Mouse (Mus musculus): ENCODE data around the gene Rbm47. TPM values are rescaled to one million over a fixed set of nuclear protein-coding genes. Genes with fewer than 3 reads are reported as not detected.

Rbm47 gene
- total RNA-seq, 2 experiments from 2014 or later, result 1.7 TPM

DNA sequence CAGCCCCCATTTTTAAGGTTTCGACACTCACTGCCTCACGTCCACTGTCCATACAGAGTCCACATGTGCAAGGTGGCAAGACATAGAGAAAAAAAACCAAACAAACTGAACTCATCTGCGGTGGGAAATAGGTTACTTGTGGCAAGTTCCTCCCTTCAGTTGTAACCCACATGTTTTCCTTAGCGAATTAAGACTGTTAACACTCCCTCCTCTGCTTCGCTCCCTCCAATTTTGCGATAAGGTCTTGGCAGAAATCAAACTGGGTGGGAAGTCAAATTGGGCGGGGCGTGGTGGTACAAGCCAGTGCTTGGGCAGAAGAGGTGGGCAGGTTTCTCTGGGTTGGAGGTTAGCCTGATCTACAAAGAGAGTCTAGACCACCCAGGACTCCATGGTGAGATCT lies 101.2 kb downstream of the Rbm47 start:
- no peak for TF ChIP-seq CTCF (conservative IDR thresholded peaks at IDR 0.05)
- Histone ChIP-seq H3K27ac (no peak overlapping the region), H3K4me3 (no peak overlapping the region)
- no peak for DNase-seq (ENCODE audit: low spot score in 2 of 2)

DNA sequence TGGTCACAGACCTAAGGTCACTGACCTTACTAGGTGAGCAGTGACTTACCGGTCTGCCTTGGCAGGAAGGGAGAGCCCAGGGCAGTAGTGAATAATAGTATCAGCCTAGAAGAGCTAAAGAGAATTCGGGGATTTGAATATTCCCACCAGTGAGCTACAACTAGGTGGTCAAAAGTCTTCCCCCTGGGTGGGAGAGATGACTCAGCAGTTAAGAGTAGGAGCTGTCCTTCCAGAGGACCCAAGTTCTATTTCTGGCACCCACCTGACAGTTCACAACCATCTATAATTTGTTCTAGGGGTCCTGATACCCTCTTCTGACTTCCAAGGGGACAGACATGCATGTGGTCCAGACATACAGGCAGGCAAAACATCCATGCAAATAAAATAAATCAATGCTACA lies 102.6 kb downstream of the Rbm47 start:
- TF ChIP-seq CTCF (conservative IDR thresholded peaks at IDR 0.05), result no peak
- DNase-seq (ENCODE audit: low spot score in 2 of 2), result no peak
- H3K27ac ChIP-seq, result no peak overlapping the region
- H3K4me3 ChIP-seq, result no peak overlapping the region; the same call in 1 of the 2 replicates

DNA sequence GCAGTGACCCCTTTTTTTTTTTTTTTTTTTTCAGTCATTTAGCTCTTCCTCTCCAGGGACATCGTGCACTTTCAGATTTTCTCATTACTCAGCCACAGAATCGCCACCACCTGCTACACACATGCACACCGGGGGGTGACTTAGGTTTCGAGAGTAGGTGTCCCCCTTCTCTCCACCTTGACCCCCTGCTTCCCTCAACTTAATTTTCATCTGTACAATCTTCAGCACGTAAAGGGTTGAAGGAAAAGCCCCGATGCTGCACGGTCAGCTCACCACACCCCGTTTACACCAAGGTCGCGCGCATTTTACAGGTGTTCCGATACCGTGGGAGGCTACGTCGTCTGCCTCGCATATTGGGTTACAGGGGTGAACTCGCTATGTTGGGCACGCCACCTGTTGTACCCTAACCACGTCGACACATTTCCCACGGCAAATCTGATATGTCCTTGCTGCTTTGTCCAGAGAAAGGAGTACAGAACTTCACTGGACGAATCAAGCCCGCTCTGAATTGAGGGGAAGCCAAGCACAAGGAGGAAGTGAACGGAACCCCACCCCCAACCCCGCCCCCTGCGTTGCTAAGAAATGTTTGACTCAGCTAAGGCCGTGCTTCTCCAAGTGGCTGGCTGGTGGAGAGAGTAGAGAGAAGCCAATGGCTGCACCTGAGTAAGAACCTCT lies 103.3 kb downstream of the Rbm47 start:
- no peak for DNase-seq (ENCODE audit: low spot score in 2 of 2)
- TF ChIP-seq CTCF (conservative IDR thresholded peaks at IDR 0.05), result no peak
- Histone ChIP-seq H3K4me3 (peak overlapping the region; percentile 51), H3K27ac (peak overlapping the region; percentile 46; the same call in 1 of the 2 replicates)

DNA sequence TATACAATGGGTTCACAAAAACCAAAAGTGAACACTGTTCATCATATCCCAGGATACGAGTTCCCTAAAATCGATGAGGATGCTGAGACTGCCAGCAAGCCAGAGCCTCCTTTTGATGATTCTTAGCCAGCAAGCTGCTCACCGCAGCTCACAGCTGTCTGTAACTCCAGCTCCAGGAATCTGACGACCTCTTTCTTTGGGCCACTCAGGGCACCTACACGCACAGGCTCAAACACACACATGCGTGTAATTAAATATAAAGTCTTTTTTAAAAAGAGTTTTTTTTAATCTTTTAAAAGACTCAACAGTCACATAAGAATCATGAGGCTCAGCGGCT lies 103.8 kb downstream of the Rbm47 start:
- DNase-seq (ENCODE audit: low spot score in 2 of 2), result no peak
- no peak overlapping the region for H3K4me3 ChIP-seq
- no peak overlapping the region for H3K27ac ChIP-seq
- no peak for TF ChIP-seq CTCF (conservative IDR thresholded peaks at IDR 0.05)

DNA sequence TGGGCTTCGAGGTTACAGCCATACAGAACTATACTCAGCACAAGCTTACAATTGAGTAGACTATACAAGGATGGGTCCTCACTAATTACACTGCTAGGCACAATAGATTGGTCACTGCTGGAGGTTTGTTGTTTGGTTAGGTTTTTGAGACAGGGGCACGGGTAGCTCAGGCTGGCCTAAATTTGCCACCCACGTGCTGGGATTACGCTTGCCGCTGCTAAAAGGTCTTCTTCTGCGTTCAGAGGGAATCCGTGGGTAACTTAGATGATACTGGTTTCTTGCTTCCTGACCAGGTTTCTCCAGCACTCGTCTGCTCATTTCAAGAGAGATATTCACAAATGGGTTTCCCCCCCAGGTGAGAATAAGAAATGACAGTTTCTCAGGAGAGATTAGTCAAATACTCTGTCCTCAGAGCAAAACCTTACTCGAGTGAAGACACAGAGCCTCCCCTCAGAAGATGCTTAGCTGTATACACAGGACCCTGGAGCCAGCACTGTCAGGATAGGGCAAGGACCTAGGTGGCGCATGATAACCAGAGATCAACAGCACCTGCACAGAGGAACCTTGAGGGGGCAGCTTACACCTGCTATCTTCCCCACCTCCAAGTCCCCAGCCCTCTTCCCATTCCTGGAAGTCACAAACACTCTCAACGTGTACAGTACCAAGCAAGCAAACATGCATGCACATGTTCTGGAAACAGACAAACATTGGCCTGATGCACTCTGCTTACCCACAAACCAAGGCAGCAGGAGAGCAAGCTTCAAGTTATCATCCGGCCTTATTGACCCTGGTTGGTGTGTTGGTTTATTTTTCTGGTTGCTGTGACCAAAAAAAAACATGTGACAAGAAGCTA lies 104.6 kb downstream of the Rbm47 start:
- no peak for TF ChIP-seq CTCF (conservative IDR thresholded peaks at IDR 0.05)
- Histone ChIP-seq H3K27ac (no peak overlapping the region), H3K4me3 (no peak overlapping the region)
- no peak for DNase-seq (ENCODE audit: low spot score in 2 of 2)

DNA sequence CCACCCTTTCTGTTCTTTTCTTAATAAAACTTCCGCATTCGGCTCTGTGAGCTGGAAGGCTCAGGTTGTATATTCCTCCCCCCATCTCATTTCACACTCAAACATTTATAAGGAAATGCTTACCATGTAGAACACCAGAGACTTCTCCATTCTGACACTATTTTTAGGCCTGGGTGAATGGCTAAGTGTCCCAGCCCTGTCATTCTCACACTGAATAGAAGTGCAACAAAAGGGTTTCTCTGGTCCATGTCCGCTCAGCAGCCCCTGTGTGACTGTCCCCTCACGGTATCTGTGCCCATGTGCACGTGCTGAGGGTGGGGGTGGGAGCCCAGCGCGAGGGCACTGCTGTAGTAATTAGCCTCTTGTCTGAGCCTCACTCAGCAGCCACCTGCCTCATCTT lies 105.7 kb downstream of the Rbm47 start:
- Histone ChIP-seq H3K27ac (no peak overlapping the region), H3K4me3 (no peak overlapping the region)
- no peak for DNase-seq (ENCODE audit: low spot score in 2 of 2)
- TF ChIP-seq CTCF (conservative IDR thresholded peaks at IDR 0.05), result no peak

DNA sequence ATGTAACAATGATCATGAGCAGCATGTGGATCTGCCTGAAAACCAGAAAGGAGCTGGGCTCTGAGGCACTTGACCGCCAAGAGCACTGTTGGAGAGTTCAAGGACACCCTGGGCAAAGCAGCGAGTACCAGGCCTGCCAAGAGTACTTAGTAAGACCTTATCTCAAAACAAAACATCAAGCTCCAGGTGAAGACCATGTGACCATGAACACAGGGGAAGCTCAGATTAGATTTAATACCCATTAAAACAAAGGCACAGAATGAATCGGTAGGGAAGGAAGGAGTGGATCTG lies 110.0 kb downstream of the Rbm47 start:
- DNase-seq (ENCODE audit: low spot score in 2 of 2), result no peak
- Histone ChIP-seq H3K4me3 (no peak overlapping the region), H3K27ac (no peak overlapping the region)
- no peak for TF ChIP-seq CTCF (conservative IDR thresholded peaks at IDR 0.05)

DNA sequence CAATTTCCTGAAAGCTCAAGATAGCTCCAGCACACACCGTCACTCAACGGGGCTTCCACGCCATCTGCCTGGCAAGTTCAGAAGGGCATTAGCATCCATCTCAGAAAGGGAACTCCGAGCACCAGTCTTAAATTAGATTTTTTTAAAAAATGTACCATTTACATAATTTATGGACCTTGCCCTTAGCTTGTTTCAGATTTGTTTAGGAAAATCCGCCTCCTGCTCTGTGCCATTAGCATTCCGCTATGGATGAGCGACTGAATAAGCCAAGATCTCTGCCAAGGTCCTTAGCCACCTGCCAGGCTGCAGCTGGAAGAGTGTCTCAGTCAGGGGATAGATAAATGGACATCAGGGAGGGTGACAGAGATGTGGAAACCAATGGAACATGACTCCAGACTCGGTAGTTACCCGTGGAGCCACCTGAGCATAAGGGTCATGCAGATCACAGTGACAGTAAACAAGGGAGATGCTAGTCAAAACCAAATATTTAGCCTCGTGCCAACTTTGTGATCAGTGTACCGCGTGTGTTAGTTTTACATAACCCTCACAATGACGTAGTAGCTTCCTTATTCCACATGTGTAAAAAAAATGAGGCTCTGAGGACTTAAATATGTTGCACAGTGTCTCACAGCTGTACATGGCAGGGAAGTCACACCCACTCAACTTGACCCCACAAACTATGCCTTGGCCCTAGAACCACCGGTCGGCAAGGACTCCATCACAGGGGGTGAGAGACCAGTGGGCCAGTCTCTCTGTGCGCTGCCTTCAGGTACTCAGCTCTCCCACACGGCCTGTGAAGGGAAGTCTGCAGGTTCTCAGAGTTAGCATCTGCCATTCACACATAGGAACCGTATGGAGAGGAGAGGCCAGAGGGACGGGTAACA lies 110.6 kb downstream of the Rbm47 start:
- no peak overlapping the region for H3K27ac ChIP-seq
- H3K4me3 ChIP-seq, result no peak overlapping the region
- no peak for DNase-seq (ENCODE audit: low spot score in 2 of 2)
- no peak for TF ChIP-seq CTCF (conservative IDR thresholded peaks at IDR 0.05)

DNA sequence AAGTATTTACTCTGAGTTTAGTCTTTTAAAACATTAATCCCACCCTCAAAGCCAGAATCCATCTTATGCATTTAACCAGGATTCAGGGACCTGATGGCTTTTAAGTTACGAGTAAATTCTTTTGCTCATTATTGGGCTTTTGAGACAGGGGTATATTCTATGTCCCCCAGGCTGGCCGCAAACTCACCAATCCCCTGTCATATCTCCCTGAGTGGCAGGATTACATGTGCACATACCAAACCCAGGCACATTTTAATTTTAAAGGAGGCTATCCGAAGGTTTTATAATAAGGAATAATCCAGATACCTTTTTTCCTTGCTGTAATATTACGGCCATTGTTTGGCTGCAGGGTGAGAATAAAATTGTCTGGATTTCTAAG lies 111.3 kb downstream of the Rbm47 start:
- TF ChIP-seq CTCF (conservative IDR thresholded peaks at IDR 0.05), result no peak
- H3K27ac ChIP-seq, result no peak overlapping the region
- DNase-seq (ENCODE audit: low spot score in 2 of 2), result no peak

DNA sequence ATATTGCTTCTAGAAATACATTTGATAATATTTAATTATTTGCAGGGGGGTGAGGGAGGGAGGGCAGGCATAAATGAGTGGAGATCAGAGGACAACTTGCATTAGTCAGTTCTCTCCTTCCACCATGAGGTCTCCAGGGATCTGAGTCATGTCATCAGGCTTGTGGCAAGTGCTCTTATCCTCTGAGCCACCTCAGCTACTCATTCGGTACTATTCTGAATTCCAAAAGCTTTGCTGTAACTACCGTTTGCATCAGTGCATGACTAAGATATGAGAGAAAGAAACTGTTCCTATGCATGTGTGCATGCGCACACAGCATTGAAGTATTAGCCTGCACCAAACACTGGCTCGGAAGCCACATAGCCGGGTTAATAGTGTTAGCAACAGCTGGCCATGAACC lies 114.1 kb downstream of the Rbm47 start:
- TF ChIP-seq CTCF (conservative IDR thresholded peaks at IDR 0.05), result no peak
- H3K4me3 ChIP-seq, result no peak overlapping the region
- DNase-seq (ENCODE audit: low spot score in 2 of 2), result no peak
- no peak overlapping the region for H3K27ac ChIP-seq

More for the DNA sequence above, 111.3 kb downstream of the Rbm47 start:
- H3K4me3 ChIP-seq, result no peak overlapping the region

DNA sequence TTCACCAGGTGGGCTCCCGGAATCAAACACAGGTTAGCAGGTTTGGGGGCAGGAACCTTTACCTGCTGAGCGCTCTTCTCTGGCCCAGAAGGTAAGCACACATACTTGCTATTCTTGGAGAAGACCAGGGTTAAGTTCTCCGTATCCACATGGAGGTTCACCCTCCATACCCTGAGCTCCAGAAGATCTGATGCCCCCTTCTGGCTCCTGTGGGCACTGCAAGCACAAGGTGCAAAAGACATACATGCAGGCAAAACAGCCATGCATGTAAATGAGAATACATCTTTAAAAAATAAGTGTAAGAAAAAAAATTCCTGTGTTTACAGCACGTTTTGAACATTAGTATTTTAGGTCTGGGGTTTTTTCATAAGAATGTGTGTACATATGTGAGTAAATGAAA lies 116.2 kb downstream of the Rbm47 start:
- peak; percentile 48 for TF ChIP-seq CTCF (conservative IDR thresholded peaks at IDR 0.05)
- no peak overlapping the region for H3K4me3 ChIP-seq
- H3K27ac ChIP-seq, result no peak overlapping the region
- no peak for DNase-seq (ENCODE audit: low spot score in 2 of 2)

DNA sequence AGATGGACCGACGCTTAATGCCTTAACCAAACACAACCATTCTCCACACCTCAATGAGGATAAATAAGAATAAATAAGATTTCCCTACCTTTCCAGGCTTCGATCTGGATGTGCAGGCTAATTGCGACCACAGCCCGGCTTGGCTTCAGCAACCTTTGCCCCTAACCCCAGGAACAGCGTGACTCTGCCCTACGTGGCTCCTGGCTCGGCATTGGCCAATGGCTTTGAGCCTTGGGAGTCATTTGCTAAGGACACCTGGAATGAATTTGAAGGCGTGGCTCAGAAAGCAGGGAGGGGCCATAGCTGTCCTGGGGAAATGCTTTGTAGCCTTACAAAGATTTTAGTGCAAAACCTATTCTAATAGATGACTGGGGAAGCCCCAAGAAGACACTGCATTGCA lies 118.5 kb downstream of the Rbm47 start:
- no peak overlapping the region for H3K4me3 ChIP-seq
- no peak overlapping the region for H3K27ac ChIP-seq
- TF ChIP-seq CTCF (conservative IDR thresholded peaks at IDR 0.05), result no peak
- DNase-seq (ENCODE audit: low spot score in 2 of 2), result no peak
